Mouse (Mus musculus) lung, postnatal 25 days (tissue): ENCODE measurements around the gene Lpar5.

Experiments used
- DNase-seq: peaks from one replicate; pipeline ENCODE4 v3.0.0; 2022; ENCODE audit warnings: low spot score

Gene Lpar5

DNA sequence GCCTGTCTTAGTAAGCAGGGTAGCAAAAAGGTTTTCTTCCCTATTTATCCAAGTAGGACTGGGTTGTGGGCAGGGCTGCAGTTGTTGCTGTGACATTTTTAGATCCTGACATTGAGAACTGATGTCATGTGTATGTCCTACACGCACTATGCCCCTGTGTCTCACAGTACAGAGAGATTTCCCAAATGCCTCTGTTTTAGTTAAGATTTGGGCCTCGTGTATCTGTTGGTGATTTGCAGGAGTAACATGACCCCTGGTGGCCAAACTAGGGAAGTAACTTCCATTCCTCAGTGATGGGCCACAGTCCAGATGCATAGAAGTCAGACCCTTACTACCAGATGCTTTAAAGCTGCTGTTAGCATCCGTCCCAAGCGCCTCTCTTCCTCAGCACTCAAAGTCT, 16.7 kb downstream of the Lpar5 start:
- peak; percentile 75 for DNase-seq

DNA sequence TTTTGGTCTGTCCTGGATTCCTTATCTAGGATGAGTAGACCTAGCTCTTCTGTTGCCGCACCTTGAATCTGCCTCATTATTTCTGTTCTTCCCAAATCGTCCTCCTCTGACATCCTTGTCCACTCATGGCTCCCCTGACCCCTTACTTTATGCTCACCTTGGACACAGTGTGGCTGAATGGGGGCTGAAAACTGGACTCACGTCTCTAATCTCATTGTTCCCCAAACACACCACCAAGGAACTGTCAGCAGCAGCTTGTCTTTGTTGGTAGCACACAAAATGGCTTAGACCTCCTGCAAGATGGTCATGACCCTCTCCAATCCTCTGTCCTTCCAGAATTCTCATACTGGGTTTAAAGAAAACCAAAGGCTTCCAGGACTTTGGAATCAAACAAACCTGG, 20.2 kb downstream of the Lpar5 start:
- no peak for DNase-seq

DNA sequence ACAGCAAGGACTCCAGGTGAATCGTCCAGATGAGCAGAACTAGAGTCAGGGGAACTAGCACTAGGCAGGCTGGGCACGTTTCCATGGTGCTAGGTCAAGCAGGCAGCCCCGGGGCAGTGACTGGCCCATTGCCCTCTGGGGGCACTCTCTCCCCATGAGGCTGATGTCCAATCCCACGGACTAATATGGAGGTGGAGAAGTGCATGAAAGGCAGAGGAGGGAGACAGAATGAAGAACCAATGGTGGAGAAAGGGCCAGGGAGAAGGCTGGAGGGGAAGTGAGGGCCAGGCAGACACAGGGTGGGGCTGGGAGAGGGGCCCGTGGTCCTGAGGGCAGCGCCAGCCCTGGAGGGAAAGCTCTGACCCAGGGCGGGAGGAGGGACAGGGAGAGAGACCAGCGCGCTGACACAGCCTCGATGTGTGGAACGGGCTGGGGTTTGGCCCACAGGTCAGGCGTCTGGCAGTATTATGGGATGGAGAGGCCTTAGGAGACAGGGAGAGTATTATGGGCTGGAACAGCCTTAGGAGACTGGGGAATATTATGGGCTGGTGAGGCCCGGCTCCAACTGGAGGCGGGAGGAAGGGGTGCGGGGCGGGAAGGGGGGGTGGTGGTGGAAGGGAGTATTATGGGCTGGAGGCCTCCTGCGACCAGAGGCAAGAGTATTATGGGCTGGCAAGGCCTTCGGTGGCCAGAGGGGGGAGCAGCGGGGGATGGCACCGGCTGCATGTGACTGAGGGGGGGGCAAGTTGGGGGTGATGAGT, 21.0 kb downstream of the Lpar5 start:
- peak; percentile 80 for DNase-seq

DNA sequence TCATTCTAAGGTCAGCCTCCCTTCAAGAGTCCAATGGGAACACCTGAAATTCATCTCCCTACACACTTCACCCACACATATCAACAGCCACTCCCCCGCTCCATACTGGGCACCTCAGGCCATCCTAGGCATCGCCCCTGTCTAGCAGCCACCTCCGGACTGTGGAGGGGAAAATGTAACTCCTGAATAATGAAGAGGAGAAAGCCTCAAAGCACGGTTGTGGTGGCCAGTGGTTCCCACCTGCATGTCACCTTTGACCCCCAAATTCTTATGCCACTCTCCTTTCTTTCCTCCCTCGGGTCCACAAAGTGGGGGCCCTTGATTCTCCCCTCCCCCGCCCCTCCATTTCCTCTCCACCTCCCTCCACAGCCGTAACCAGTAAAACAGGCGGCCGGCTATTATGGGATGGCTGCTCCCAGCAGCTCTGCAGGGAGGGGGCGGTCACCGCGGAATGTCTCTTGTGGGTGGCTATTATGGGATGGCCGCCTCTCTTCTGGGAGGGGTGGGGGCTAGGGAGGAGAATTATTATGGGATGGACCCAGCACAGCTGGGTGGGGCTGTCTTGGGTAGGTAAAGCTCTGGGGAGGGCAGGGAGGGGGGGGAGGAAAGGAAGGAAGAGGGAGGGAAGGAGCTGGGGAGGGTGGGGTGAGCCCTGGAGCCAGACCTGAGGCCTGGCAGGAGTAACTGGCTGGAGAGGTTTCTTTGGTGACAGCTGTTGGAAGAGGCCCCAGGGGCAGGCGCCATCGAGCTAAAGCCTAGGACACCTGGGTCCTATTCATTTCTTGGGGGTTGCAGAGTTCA, 22.0 kb downstream of the Lpar5 start:
- DNase-seq, result peak; percentile 88

DNA sequence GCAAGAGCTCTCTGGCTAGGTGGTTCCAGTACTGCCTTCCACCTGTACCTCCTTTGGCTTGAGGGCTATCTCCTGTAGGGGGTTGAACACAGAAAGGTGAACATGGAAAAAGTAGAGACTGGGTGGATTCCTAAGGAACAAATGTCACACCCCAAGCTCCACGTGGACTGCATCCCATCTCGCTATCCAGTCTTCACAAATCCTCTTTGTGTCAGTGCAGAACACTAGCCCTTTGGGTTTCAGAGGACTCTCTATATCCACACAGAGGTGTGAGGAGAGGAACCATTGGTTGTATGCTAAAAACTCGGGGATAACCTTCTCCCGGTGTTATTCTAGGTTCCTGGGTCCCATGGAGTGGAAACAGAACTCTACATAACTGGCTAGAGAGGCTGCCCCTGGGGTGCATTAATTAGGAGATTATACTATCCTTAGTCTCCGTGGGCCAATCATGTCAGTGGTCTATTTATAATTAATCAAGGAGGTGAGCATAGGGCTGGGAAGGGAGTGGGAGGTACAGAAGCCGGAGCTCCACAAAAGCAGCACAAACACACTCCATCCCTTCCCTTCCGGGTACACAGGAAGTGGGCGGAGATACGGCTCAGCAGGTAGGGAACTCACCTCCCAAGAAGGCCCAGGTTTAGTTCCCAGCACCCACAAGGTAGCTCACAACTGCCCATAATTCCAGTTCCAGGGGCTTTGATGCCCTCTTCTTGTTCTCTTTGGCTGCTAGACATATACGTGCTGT, 22.8 kb downstream of the Lpar5 start:
- no peak for DNase-seq

DNA sequence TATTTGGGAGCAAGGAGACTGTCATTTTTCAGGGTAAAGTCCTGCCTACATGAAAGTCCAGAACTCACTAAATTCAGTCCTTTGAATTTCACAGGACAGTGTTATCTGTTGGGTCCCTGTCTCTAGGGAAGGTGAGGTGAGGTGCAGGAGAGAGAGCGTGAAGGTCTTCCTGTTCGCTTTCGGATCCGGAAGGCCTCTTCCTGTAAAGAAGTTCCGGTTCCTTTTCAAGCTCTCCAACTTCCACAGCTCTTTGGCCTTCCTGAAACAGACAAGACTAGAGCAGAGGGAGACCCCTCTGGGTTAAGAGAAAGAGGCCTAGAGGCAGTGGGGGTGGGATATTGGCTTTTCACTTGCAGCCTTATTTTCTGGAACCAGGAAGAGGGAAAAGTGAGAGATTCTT, 24.7 kb downstream of the Lpar5 start:
- DNase-seq, result no peak

DNA sequence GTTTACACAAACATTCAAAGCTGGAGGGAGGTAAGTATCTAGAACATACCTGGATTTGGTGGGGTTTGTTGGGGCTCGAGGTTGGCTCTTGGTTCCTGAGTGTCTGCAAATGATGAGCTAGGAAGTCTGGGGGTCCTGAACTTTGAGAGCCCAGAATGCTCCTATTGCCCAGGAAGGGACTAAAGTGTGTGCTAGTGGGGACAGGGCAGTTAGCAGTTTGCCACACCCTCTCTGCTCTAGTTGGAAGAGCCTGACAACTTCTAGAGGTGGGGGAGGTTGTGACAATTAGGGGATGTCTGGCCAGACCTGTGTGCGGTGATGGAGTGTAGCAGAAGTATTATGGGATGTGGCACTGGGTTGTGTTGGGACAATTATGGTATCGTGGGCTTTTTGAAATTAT, 27.1 kb downstream of the Lpar5 start:
- no peak for DNase-seq

DNA sequence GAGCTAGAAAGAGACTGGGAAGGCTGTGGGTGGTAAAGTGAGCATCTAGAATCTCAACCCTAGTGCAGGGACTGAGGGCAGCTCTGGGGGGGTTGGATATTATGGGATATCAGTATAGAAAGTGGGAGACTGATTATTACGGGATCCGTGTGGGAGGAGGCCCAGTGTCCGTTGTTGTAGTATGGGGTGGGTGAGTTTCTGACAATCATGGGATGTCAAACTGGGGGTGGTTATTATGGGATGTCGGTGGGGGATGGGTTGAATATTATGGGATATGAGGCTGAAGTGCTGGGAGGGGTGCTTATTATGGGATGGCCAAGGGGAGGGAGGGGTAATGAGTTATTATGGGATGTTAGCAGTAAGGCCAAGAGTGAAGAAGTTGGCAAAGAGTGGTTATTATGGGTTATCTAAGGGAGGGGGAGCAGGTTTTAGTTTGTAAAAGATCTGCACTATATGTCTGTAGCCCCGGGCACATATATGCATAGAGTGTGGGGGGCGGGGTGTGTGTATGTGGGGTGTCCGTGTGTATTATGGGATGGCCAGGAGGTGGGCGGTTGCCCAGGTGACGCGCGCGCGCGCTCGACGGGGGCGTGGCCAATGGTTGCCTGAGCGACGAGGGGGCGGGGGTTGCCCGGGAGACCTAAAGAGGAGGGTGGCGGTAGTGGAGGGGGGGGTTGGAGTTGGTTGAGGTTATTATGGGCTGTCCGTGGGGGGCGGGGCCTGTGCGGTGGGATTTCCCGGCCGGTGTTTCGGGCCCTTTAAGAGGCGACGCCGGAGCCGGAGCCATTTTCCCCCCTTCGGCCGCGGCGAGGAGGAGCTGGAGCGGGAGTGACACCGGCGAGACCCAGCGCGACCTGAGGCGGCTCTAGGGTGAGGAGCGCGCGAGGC, 27.9 kb downstream of the Lpar5 start, which contains the start of gene Chd4:
Gene Chd4, plus strand, starts transcription at position 591 of the 888 bp plus-strand sequence.
- peak; percentile 95 for DNase-seq

DNA sequence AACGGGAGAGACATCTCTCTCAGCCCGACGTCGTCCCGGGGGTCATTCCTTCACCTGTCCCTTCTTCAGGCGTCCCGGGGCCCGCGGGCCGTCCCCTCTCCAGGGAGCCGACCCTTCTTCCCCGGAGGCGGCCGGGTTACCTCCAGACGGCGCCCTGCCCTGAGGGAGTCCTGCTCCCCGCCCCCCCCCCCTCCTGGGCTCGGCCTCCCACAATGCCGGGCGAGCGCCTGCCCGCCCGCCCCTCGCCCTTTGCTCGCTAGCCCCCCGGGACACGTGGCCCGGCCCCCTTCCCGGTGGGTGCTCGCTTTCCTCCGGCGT, 28.5 kb downstream of the Lpar5 start:
- DNase-seq, result no peak

DNA sequence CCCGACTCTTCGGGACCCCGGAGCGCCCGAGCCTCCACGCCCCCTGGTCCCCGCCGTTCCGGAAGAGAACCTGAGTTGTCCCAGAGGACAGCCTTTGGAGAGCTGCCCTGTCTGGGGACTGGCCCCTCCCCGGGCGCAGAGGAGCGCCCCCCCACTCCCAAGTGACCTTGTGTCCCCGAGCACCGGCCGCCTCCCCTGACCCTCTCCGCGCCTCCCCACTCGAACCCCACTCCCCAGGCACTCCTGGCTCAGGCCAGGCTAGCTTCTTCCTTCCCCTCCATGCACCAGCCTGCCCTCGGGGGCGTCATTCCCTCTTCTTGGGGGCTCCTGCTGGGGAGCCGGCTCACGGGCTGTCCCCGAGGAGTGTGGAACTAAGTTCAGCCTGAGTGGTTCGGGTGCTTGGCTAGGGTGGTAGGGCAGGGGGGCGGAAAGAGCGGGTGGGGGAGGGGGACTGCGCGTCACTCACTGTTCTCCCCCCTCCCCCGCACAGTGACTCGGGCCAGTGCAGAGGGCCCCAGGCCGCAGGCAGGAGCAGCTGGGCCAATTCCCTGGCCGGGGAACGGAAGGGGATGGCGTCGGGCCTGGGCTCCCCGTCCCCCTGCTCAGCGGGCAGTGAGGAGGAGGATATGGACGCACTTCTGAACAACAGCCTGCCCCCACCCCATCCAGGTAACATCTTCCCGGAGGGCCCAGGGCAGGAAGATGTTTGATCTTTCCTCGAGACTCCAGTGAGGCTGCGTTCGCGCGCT, 29.1 kb downstream of the Lpar5 start:
- DNase-seq, result peak; percentile 58

DNA sequence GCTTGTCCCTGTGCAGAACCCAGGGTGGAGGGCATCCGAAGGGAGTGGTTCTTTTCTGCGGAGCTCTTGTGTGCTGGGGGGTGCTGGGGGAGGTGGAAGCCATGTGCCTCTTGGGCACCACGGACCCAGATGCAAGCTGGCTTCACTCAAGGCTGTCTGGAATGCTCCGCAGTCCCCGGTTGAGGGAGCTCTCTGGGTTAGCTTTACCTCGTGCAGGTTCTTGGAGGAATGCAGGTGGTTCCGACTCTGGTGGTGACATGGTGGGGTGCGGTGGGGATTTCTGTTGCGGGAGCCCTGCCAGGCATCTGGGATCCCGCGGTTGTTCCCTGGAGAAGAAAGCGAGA, 29.6 kb downstream of the Lpar5 start:
- DNase-seq, result no peak

DNA sequence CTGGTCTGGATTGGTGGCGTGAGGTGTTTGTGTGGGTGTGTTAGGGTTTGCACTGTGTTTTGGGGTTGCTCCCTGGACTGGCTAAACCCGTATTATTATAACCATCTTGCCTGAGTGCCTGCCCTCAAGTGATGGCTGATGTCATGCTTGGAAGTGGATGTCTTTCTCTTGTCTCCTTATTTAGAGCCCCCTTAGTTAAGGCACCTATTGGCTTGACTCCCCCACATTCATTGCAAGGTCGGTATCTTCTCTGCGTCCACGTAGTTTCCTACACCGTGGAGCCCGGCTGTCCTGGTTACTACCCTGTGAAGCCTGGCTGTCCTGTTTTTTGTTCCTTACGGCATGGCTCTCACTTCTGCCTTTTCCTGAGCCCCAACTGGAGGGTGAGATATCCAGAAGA, 30.2 kb downstream of the Lpar5 start:
- DNase-seq, result no peak

DNA sequence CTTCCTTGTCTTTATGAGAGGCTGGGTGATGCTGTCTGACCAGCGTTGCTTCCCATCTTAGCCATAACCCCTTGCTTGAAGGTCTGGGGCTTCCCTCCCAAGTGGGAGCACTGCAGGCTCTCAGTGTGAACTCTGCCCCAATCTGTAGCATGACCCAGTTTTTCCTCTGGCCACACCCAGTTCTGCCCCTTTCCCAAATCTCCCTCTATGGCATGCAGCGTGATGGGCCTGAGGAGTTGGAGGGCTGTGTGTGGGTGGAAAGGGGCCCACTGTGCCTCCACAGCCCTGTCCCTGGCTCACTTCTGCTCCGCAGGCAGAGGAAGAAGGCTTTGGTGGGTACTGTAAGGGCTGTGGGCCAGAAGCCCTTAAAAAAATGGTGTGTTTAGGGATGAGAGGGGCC, 30.8 kb downstream of the Lpar5 start:
- DNase-seq, result no peak

DNA sequence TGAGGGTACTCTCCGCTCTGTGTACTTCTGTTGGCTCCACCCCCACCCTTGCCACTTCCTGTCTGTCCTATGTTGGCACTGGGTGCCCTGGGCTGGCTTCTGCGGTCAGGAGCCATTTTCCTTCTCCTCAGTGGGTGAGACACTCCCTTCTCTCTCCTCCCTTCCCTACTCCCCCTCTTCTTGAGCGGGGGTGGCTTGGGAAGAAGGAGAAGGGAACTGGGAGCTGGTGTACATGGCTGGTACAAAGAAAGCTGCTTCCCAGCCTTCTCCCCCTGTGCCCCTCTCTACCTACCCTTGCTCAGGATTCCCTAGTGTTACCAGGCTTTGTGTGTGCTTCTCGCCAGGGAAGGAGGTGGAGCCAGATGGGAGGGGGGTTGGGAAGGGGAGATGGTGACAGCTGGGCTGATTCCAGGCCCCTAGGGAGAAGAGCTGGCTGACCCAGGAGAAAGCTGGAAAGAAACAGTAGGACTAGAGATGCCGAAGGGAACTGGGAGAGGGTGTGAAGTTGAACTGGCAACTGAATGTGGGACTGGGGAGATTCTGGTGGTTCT, 31.8 kb downstream of the Lpar5 start:
- peak; percentile 66 for DNase-seq

DNA sequence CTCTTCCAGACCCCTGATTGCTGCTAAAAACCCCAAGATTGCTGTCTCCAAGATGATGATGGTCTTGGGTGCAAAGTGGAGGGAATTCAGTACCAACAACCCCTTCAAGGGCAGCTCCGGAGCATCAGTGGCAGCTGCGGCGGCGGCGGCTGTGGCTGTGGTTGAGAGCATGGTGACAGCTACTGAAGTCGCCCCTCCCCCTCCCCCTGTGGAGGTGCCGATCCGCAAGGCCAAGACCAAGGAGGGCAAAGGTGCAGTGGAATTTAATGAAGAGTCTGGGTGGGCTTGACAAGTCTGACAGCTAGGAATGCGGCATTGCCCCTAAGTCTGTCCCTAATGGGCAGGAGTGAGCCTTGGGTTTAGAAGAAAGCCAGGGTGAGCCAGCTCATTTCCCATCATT, 33.7 kb downstream of the Lpar5 start:
- no peak for DNase-seq

DNA sequence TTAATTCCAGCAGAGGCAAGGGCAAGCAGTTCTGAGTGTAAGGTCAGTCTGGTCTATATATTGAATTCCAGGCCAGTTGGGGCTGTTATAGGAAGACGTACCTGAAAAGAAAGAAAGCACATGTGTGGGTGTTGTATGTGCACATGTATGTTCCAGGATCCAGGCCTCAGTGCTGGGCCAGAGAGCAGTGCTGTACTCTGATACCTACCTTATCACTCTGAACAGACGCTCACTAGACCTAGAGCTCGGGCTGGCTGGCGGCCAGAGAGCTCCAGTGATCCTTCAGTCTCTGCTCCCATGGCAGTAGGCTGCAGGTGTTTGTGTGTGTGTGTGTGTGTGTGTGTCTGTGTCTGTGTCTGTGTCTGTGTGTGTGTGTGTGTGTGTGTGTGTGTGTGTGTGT, 36.5 kb downstream of the Lpar5 start:
- no peak for DNase-seq

DNA sequence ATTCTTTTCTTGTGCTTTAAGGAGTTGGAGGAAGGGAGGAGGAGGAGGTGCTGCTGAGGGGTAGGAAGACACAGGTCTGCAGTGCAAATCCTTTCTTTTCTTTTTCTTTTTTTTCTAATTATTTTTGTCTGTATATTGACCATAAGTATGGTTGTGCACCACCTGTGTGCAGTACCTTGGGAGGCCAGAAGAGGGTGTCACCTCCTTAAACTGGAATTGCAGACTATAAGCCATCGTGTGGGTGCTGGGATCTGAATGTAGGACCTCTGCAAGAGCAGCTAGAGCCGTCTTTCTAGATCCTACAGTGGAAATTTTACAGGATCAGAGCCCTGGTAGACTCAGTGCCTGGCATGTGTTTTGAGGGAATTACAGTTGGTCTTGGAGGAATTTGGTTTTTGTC, 40.0 kb downstream of the Lpar5 start:
- DNase-seq, result no peak

DNA sequence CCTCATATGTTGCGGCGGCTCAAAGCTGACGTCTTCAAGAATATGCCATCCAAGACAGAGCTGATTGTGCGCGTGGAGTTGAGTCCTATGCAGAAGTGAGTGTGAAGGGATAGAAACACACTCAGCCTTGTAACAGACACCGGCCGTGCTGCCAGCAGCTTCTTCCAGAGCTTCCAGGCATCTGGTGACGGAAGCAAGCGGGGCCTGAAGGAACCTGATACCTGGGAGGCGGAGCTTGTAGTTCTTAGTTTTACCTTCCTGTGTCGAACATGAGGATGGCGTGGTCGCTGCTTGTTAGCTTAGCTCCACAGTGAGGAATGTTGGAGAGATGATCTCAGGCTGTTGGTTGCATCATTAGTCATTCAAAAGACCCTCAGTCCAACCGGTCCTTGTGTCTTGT, 41.7 kb downstream of the Lpar5 start:
- no peak for DNase-seq

DNA sequence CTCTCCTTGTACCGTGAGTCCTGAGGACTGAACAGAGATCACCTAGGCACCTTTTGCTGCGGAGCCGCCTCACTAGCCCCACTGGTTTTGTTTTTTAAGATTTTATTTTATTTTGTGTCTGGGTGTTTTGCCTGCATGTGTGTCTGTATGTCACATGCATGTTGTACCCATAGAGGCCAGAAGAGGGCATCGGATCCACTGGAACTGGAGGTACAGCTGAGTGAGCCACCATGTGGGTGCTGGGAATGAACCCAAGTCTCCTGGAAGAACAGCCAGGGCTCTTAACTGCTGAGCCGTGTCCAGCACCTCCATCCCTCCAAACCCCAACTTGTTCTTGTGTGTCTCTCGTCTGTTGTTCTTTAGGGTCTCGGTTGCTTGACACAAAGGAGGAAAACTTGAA, 43.2 kb downstream of the Lpar5 start:
- DNase-seq, result no peak

DNA sequence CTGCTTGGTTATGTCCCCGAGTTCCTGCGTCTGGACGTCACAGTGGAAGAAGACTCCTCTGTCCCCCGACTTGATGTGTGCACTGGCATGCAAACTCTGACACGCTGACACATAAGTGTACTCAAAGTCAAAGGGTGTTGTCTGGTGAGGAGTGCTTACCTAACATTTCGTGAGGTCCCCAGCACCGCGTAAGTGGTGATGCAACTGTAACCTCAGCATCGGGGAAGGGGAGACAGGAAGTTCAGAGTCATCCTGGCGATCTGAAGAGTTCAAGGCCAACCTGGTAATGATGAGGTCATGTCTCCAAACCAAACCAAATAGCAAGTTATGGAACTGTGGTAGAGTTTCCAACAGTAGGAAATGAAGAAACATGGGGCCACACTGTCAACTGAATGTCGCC, 44.8 kb downstream of the Lpar5 start:
- no peak for DNase-seq

DNA sequence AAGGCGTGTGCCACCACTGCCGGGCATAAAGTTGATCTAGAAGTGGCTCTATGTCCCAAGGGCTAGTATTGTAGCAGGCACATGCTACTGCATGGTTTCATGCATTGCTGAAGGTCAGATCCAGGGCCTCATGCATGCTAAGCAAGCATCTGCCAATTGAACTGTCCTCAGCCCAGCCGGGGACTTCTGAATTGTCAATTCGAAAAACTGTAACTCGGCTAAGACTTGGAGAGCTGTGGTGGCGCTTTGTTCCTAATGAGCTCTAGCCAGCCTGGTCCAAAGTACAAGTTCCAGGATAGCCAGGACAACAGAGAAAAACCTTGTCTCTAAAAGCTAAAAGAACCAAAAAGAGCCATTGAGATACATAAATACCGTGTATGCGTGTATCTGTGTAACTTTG, 51.7 kb downstream of the Lpar5 start:
- DNase-seq, result no peak
